Mouse (Mus musculus): ENCODE data around the gene Casp9. TPM values are rescaled to one million over a fixed set of nuclear protein-coding genes. Genes with fewer than 3 reads are reported as not detected.

Casp9 gene
- polyA plus RNA-seq, 1 experiment, result 22.3 TPM

GRCm38 (mm10) chr4:141792554-141793281 lies 694 bp upstream of the Casp9 start:
- peak; percentile 17 for TF ChIP-seq GATA1 (IDR thresholded peaks at IDR 0.05; ENCODE audit: low read length)

- no peak for TF ChIP-seq GATA1 (IDR thresholded peaks at IDR 0.05; ENCODE audit: low read length)
Observed at GRCm38 (mm10) chr4:141794152-141794535, 732 bp downstream of the Casp9 start.

- TF ChIP-seq GATA1 (IDR thresholded peaks at IDR 0.05; ENCODE audit: low read length), result no peak
Observed at GRCm38 (mm10) chr4:141796356-141796755, 2.9 kb downstream of the Casp9 start.

GRCm38 (mm10) chr4:141796954-141797353 lies 3.5 kb downstream of the Casp9 start:
- no peak for TF ChIP-seq GATA1 (IDR thresholded peaks at IDR 0.05; ENCODE audit: low read length)

- no peak for TF ChIP-seq GATA1 (IDR thresholded peaks at IDR 0.05; ENCODE audit: low read length)
Observed at GRCm38 (mm10) chr4:141797545-141797944, 4.1 kb downstream of the Casp9 start.

GRCm38 (mm10) chr4:141804105-141804504 lies 10.7 kb downstream of the Casp9 start:
- no peak for TF ChIP-seq GATA1 (IDR thresholded peaks at IDR 0.05; ENCODE audit: low read length)

GRCm38 (mm10) chr4:141805886-141806285 lies 12.5 kb downstream of the Casp9 start:
- no peak for TF ChIP-seq GATA1 (IDR thresholded peaks at IDR 0.05; ENCODE audit: low read length)

- TF ChIP-seq GATA1 (IDR thresholded peaks at IDR 0.05; ENCODE audit: low read length), result no peak
Observed at GRCm38 (mm10) chr4:141809850-141810464, 16.5 kb downstream of the Casp9 start.

- TF ChIP-seq GATA1 (IDR thresholded peaks at IDR 0.05; ENCODE audit: low read length), result no peak
Observed at GRCm38 (mm10) chr4:141810975-141811374, 17.6 kb downstream of the Casp9 start.

- TF ChIP-seq GATA1 (IDR thresholded peaks at IDR 0.05; ENCODE audit: low read length), result no peak
Observed at GRCm38 (mm10) chr4:141811375-141811774, 18.0 kb downstream of the Casp9 start.

- no peak for TF ChIP-seq GATA1 (IDR thresholded peaks at IDR 0.05; ENCODE audit: low read length)
Observed at GRCm38 (mm10) chr4:141816267-141816666, 22.9 kb downstream of the Casp9 start.

- no peak for TF ChIP-seq GATA1 (IDR thresholded peaks at IDR 0.05; ENCODE audit: low read length)
Observed at GRCm38 (mm10) chr4:141816776-141817655, 23.6 kb downstream of the Casp9 start.

- no peak for TF ChIP-seq GATA1 (IDR thresholded peaks at IDR 0.05; ENCODE audit: low read length)
Observed at GRCm38 (mm10) chr4:141817706-141818105, 24.3 kb downstream of the Casp9 start.

GRCm38 (mm10) chr4:141818861-141819260 lies 25.4 kb downstream of the Casp9 start:
- TF ChIP-seq GATA1 (IDR thresholded peaks at IDR 0.05; ENCODE audit: low read length), result no peak

- TF ChIP-seq GATA1 (IDR thresholded peaks at IDR 0.05; ENCODE audit: low read length), result no peak
Observed at GRCm38 (mm10) chr4:141819316-141819715, 25.9 kb downstream of the Casp9 start.

GRCm38 (mm10) chr4:141821178-141821577 lies 27.8 kb downstream of the Casp9 start:
- TF ChIP-seq GATA1 (IDR thresholded peaks at IDR 0.05; ENCODE audit: low read length), result no peak
